In the genomic region with DNA sequence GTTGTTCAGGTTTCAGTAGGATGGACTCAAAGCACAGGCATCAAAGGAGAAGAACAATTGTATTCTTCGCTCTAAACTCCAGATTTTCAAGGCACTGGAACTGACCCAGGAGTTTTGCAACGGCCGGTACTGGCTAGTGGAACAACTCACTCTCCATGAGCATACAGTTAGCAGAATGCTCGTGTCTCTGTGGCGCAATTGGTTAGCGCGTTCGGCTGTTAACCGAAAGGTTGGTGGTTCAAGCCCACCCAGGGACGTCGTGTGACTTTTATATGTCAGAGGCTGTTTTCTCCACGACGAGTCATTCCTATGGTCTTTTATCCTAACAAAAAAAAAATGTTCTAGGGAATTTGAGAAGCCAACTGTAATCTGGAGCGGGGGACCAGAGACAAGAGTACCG, we compare ENCODE assay signal across 18 mouse cellular contexts. TPM values are rescaled to one million over a fixed set of nuclear protein-coding genes. Genes with fewer than 3 reads are reported as not detected.
A peak's percentile ranks its signal among the peaks of the same experiment; 100 is the strongest.
DNase-seq lines count a peak whose midpoint lies in the region; TF ChIP-seq lines count a peak whose summit lies in the region.
"Had no signal": no experiment of that assay in that cellular context is flagged by ENCODE, and none has a peak within 500 bp of the region (broad histone marks: within the 10 kb centered on the region; RNA-seq: fewer than 3 reads in every experiment).

No protein-coding gene starts in this region.

- TF ChIP-seq EP300 in heart, adult 2 months (IDR thresholded peaks at IDR 0.05; ENCODE audit: insufficient read depth, low read depth, low read length): no peak
- TF ChIP-seq EP300 in CH12.LX (IDR thresholded peaks at IDR 0.05; ENCODE audit: low read length): no peak
- no peak for TF ChIP-seq EP300 in MEL (IDR thresholded peaks at IDR 0.05; ENCODE audit: low read depth in 1 of 2, low read length in 2 of 2)

- H3K9ac ChIP-seq in heart, adult 2 months (ENCODE audit: low read depth, low read length): no peak overlapping the region
- H3K9ac ChIP-seq in CH12.LX (ENCODE audit: insufficient read depth, low read depth) (no peak overlapping the region), MEL (ENCODE audit: control insufficient read depth, low read depth, low read length, poor library complexity, severe bottlenecking) (no peak overlapping the region)
- H3K9ac ChIP-seq: hindbrain, embryonic 15.5 days; limb, embryonic 13.5 days had no signal

- in situ Hi-C loops in CH12.LX (cut with MboI; ENCODE audit: low pct_ligation_motif_present, low pct_unique_long_range_greater_than_20kb, low sequenced_read_pairs): loop anchor here (10.0 kb wide), 1 partner anchor 183 kb away; no protein-coding TSS in a partner anchor

- no peak overlapping the region for H3K27ac ChIP-seq in heart, embryonic 10.5 days
- H3K27ac ChIP-seq in heart, adult 2 months: no peak overlapping the region
- H3K27ac ChIP-seq in CH12.LX (ENCODE audit: insufficient read depth, low read depth): no peak overlapping the region
- H3K27ac ChIP-seq in MEL (ENCODE audit: control insufficient read depth, low read depth, low read length): no peak overlapping the region
- H3K27ac ChIP-seq: hindbrain, embryonic 15.5 days; limb, embryonic 13.5 days had no signal

- intact Hi-C loops in heart, adult 2 months (cut with DNase I): no loop called here

- no peaks in the 10 kb centered on the region for H3K79me2 ChIP-seq in heart, adult 2 months (replicated peaks; ENCODE audit: control insufficient read depth, insufficient read depth, low read length)
- H3K79me2 ChIP-seq in CH12.LX (replicated peaks; ENCODE audit: control insufficient read depth, extremely low read depth, insufficient read depth, poor library complexity, severe bottlenecking) (no peaks in the 10 kb centered on the region), MEL (ENCODE audit: control insufficient read depth, insufficient read depth, low read length, poor library complexity) (no peaks in the 10 kb centered on the region)

- TF ChIP-seq CTCF in heart, adult 2 months (IDR thresholded peaks at IDR 0.05): no peak
- TF ChIP-seq CTCF in CH12.LX (conservative IDR thresholded peaks at IDR 0.05 in 1 of 2, IDR thresholded peaks at IDR 0.05 in 1 of 2; ENCODE audit: low read depth in 2 of 2, low read length in 2 of 2) (no peak), MEL (IDR thresholded peaks at IDR 0.05 in 2 of 3, conservative IDR thresholded peaks at IDR 0.05 in 1 of 3; ENCODE audit: control insufficient read depth in 1 of 3, insufficient read depth in 1 of 3, low read depth in 2 of 3, low read length in 3 of 3, poor library complexity in 1 of 3, severe bottlenecking in 1 of 3) (no peak)

- WGBS in heart, embryonic 10.5 days: 10% methylated on average over 15 of the region's 15 CpGs
- WGBS in heart, adult 2 months: 22% methylated on average over 15 of the region's 15 CpGs

- dilution Hi-C loops in CH12.LX (cut with MboI; ENCODE audit: extremely low pct_ligation_motif_present, extremely low pct_unique_long_range_greater_than_20kb, low sequenced_read_pairs): no loop called here

- H3K4me2 ChIP-seq in CH12.LX (ENCODE audit: insufficient read depth, low read depth, poor library complexity, severe bottlenecking): no peak overlapping the region
- H3K4me2 ChIP-seq: hindbrain, embryonic 15.5 days; limb, embryonic 13.5 days had no signal

- DNase-seq in heart, embryonic 10.5 days (ENCODE audit: low spot score): no peak
- no peak for DNase-seq in heart, adult 2 months
- DNase-seq in CH12.LX (ENCODE audit: extremely low read depth): no peak
- no peak for DNase-seq in MEL (ENCODE audit: low read depth, low spot score)
- peak; percentile 35 for DNase-seq in forelimb bud, embryonic 11.5 days (ENCODE audit: low read depth, low spot score)
- DNase-seq in thymus, postnatal 10 days (ENCODE audit: low spot score in 2 of 2): no peak
- no peak for DNase-seq in left cerebral cortex, adult 9 months (ENCODE audit: low spot score in 2 of 2)
- DNase-seq: cerebellum, adult 11 months; kidney, adult 11 months; kidney, postnatal 4 days; layer of hippocampus, postnatal 36 days; thymus, adult 2 months had no signal

- H3K27me3 ChIP-seq in heart, embryonic 10.5 days (ENCODE audit: insufficient read depth, poor library complexity, severe bottlenecking): peaks cover 13% of the 10 kb centered on the region; the same call in 1 of the 2 replicates
- H3K27me3 ChIP-seq in heart, adult 2 months (ENCODE audit: control insufficient read depth, insufficient read depth, low read length): peaks cover 10% of the 10 kb centered on the region
- H3K27me3 ChIP-seq in CH12.LX (replicated peaks) (peaks cover 6% of the 10 kb centered on the region), MEL (ENCODE audit: control insufficient read depth in 1 of 2, insufficient read depth in 2 of 2, low read length in 2 of 2) (no peaks in the 10 kb centered on the region)
- H3K27me3 ChIP-seq: Patski had no signal

- H3K36me3 ChIP-seq in heart, embryonic 10.5 days: no peaks in the 10 kb centered on the region
- H3K36me3 ChIP-seq in heart, adult 2 months (ENCODE audit: control insufficient read depth, insufficient read depth, low read length): no peaks in the 10 kb centered on the region
- H3K36me3 ChIP-seq in CH12.LX (replicated peaks in 1 of 2; ENCODE audit: control insufficient read depth in 1 of 2, insufficient read depth in 1 of 2, low read length in 1 of 2): no peaks in the 10 kb centered on the region
- H3K36me3 ChIP-seq in MEL (ENCODE audit: control insufficient read depth in 1 of 2, insufficient read depth in 2 of 2, low read length in 2 of 2): no peaks in the 10 kb centered on the region
- H3K36me3 ChIP-seq: hindbrain, embryonic 15.5 days; limb, embryonic 13.5 days had no signal

- no peaks in the 10 kb centered on the region for H3K4me1 ChIP-seq in heart, embryonic 10.5 days
- no peaks in the 10 kb centered on the region for H3K4me1 ChIP-seq in heart, adult 2 months (ENCODE audit: control insufficient read depth, insufficient read depth, low read length)
- H3K4me1 ChIP-seq in CH12.LX (ENCODE audit: control insufficient read depth in 1 of 2, insufficient read depth in 2 of 2) (peaks cover 0 to 2% of the 10 kb centered on the region in 2 experiments; a peak in 1 of 4 replicates), MEL (ENCODE audit: control insufficient read depth in 1 of 2, insufficient read depth in 2 of 2, low read length in 2 of 2) (no peaks in the 10 kb centered on the region)
- H3K4me1 ChIP-seq: hindbrain, embryonic 15.5 days; limb, embryonic 13.5 days had no signal

- TF ChIP-seq POLR2A in heart, adult 2 months (IDR thresholded peaks at IDR 0.05; ENCODE audit: insufficient read depth, low read depth, low read length): no peak
- TF ChIP-seq POLR2A in CH12.LX (IDR thresholded peaks at IDR 0.05; ENCODE audit: low read depth, low read length) (no peak), MEL (IDR thresholded peaks at IDR 0.05; ENCODE audit: control insufficient read depth in 1 of 2, insufficient read depth in 1 of 2, low read depth in 1 of 2, low read length in 2 of 2, poor library complexity in 1 of 2) (no peak)

- H3K9me3 ChIP-seq in heart, embryonic 10.5 days: no peaks in the 10 kb centered on the region
- H3K9me3 ChIP-seq in CH12.LX (replicated peaks; ENCODE audit: low read length): no peaks in the 10 kb centered on the region
- H3K9me3 ChIP-seq in MEL (replicated peaks; ENCODE audit: insufficient read depth, low read length): no peaks in the 10 kb centered on the region
- H3K9me3 ChIP-seq: hindbrain, embryonic 15.5 days; limb, embryonic 13.5 days had no signal

- peak overlapping the region; percentile 25 for H3K4me3 ChIP-seq in heart, embryonic 10.5 days
- no peak overlapping the region for H3K4me3 ChIP-seq in heart, adult 2 months
- H3K4me3 ChIP-seq in CH12.LX (replicated peaks in 1 of 3; ENCODE audit: low read depth in 2 of 3, low read length in 2 of 3, poor library complexity in 1 of 3) (no peak overlapping the region), MEL (ENCODE audit: control insufficient read depth in 1 of 2, insufficient read depth in 1 of 2, low read depth in 2 of 2, low read length in 2 of 2) (no peak overlapping the region)
- H3K4me3 ChIP-seq: erythroblast, embryonic 14.5 days; hindbrain, embryonic 15.5 days; limb, embryonic 13.5 days; megakaryocyte, embryonic 14.5 days; myocyte had no signal

- no peak for TF ChIP-seq RAD21 in CH12.LX (IDR thresholded peaks at IDR 0.05; ENCODE audit: low read depth, low read length)
- no peak for TF ChIP-seq RAD21 in MEL (IDR thresholded peaks at IDR 0.05; ENCODE audit: low read depth, low read length)

RNA-seq across cellular contexts. Expression of a gene that starts 28.1 kb away (rescaled TPM):
- polyA plus RNA-seq in heart, embryonic 10.5 days (2016; fragmentation: Nextera tagmentation; extraction: Ambion mirVana): 0.18 and 0.35 TPM in 2 replicates
- total RNA-seq in heart, adult 2 months (2021): 1 to 10 TPM; 1.2 to 1.3 TPM
- polyA plus RNA-seq in heart, adult 2 months (2012; rRNA removed): 1.1 and 2.4 TPM in 2 replicates
- total RNA-seq in CH12.LX (2012; rRNA removed): 0.04 TPM in 1 of 2 replicates, not detected in the other
- 0.18 TPM in 1 of 2 replicates, not detected in the other for total RNA-seq in CH12.LX (2014; rRNA removed)
- polyA plus RNA-seq in CH12.LX (2012; ENCODE audit: insufficient read length, low read depth): 0.27 TPM in 1 of 2 replicates, not detected in the other
- 3.4 and 4.7 TPM in 2 replicates for total RNA-seq in MEL (2012; rRNA removed)
- 1 to 10 TPM in 1 of 2 experiments, not detected in 1; 2.8 TPM for polyA plus RNA-seq in MEL (2012; ENCODE audit: insufficient read depth in 1 of 2, insufficient read length in 2 of 2, low read depth in 1 of 2, low replicate concordance in 2 of 2, missing spikeins in 1 of 2)
- polyA plus RNA-seq: erythroblast, embryonic 14.5 days had no signal

RNA-seq across cellular contexts. Expression of a gene that starts 52.3 kb away (rescaled TPM):
- 3.8 and 7.7 TPM in 2 replicates for polyA plus RNA-seq in heart, embryonic 10.5 days (2016; fragmentation: Nextera tagmentation; extraction: Ambion mirVana)
- total RNA-seq in heart, adult 2 months (2021): 10 to 100 TPM; 34.1 to 34.7 TPM
- polyA plus RNA-seq in heart, adult 2 months (2012; rRNA removed): 1.2 TPM in 1 of 2 replicates, not detected in the other
- total RNA-seq in CH12.LX (2012; rRNA removed) (2,265 and 2,866 TPM in 2 replicates), CH12.LX (2014; rRNA removed) (36.0 and 51.9 TPM in 2 replicates), MEL (2012; rRNA removed) (6,680 and 8,754 TPM in 2 replicates)
- polyA plus RNA-seq in CH12.LX (2012; ENCODE audit: insufficient read length, low read depth) (1.6 and 4.1 TPM in 2 replicates), MEL (2012; ENCODE audit: insufficient read depth in 1 of 2, insufficient read length in 2 of 2, low read depth in 1 of 2, low replicate concordance in 2 of 2, missing spikeins in 1 of 2) (10 to 100 TPM in 1 of 2 experiments, not detected in 1; 11.2 TPM)

RNA-seq across cellular contexts. Expression of a gene that starts 53.4 kb away (rescaled TPM):
- polyA plus RNA-seq in heart, embryonic 10.5 days (2016; fragmentation: Nextera tagmentation; extraction: Ambion mirVana): 17.8 and 25.8 TPM in 2 replicates
- 10 to 100 TPM; 11.5 to 18.3 TPM for total RNA-seq in heart, adult 2 months (2021)
- polyA plus RNA-seq in heart, adult 2 months (2012; rRNA removed): 0.94 and 5.2 TPM in 2 replicates
- total RNA-seq in CH12.LX (2012; rRNA removed) (1,287 and 1,421 TPM in 2 replicates), CH12.LX (2014; rRNA removed) (18.3 and 39.4 TPM in 2 replicates), MEL (2012; rRNA removed) (3,962 and 5,017 TPM in 2 replicates)
- polyA plus RNA-seq in CH12.LX (2012; ENCODE audit: insufficient read length, low read depth) (7.2 and 12.1 TPM in 2 replicates), MEL (2012; ENCODE audit: insufficient read depth in 1 of 2, insufficient read length in 2 of 2, low read depth in 1 of 2, low replicate concordance in 2 of 2, missing spikeins in 1 of 2) (10 to 100 TPM in 1 of 2 experiments, not detected in 1; 71.7 TPM)

RNA-seq across cellular contexts. Expression of a gene that starts 58.8 kb away (rescaled TPM):
- 2.1 and 2.8 TPM in 2 replicates for polyA plus RNA-seq in heart, embryonic 10.5 days (2016; fragmentation: Nextera tagmentation; extraction: Ambion mirVana)
- total RNA-seq in heart, adult 2 months (2021): 10 to 100 TPM; 11.6 to 14.0 TPM
- 1.1 and 1.4 TPM in 2 replicates for polyA plus RNA-seq in heart, adult 2 months (2012; rRNA removed)
- total RNA-seq in CH12.LX (2012; rRNA removed) (116 and 130 TPM in 2 replicates), CH12.LX (2014; rRNA removed) (1.0 and 2.5 TPM in 2 replicates), MEL (2012; rRNA removed) (195 and 290 TPM in 2 replicates)
- polyA plus RNA-seq in CH12.LX (2012; ENCODE audit: insufficient read length, low read depth) (0.20 and 0.91 TPM in 2 replicates), MEL (2012; ENCODE audit: insufficient read depth in 1 of 2, insufficient read length in 2 of 2, low read depth in 1 of 2, low replicate concordance in 2 of 2, missing spikeins in 1 of 2) (1 to 10 TPM in 1 of 2 experiments, not detected in 1; 1.5 TPM)
